Mouse (Mus musculus) erythroblast, adult 5-6 weeks (primary cell): ENCODE results near the gene Farsb. TPM values are rescaled to one million over a fixed set of nuclear protein-coding genes. Genes with fewer than 3 reads are reported as not detected.

ENCODE experiments used
- ATAC-seq: replicated peaks from 2 replicates; pipeline ENCODE4 v1.8.0; 2016; ENCODE audit warnings: moderate number of reproducible peaks, mild to moderate bottlenecking, moderate TSS enrichment, inconsistent platforms; ENCODE audit not compliant: poor library complexity, low FRiP score, severe bottlenecking
- total RNA-seq, 2 experiments: library from RNA; stranded (forward) in 1 of 2; stranded (reverse) in 1 of 2; fragments of 150-400 nt in 1 of 2; fragments of 200-764, 138-1000 nt in 1 of 2; gene quantifications; 2 replicates each; pipeline versions ENCODE4 v1.2.3 to v1.2.4; 2015 to 2017; ENCODE audit warnings: low replicate concordance in 2 of 2

Gene Farsb
- total RNA-seq, 2 experiments from 2014 or later: 14.1 to 28.8 TPM

GRCm38 (mm10) chr1:78371569-78372236 is 117.0 kb downstream of the Farsb start:
- no peak for ATAC-seq

- no peak for ATAC-seq
These were observed 118.6 kb downstream of the Farsb start for GRCm38 (mm10) chr1:78370121-78370520.

Other genes with a start within 250 kb of the Farsb start
- gene Sgpp2, start 178.6 kb downstream of the Farsb start, total RNA-seq (2015; ENCODE audit: low replicate concordance): not detected in 2 replicates
- gene Sgpp2, start 178.6 kb downstream of the Farsb start, total RNA-seq (2017; ENCODE audit: low replicate concordance): not detected in 2 replicates
- gene Mogat1, start 22.1 kb upstream of the Farsb start, total RNA-seq (2015; ENCODE audit: low replicate concordance): not detected in 2 replicates
- gene Mogat1, start 22.1 kb upstream of the Farsb start, total RNA-seq (2017; ENCODE audit: low replicate concordance): not detected in 2 replicates
- not detected in 2 replicates for gene BC035947, start 23.3 kb upstream of the Farsb start, total RNA-seq (2015; ENCODE audit: low replicate concordance)
- gene BC035947, start 23.3 kb upstream of the Farsb start, total RNA-seq (2017; ENCODE audit: low replicate concordance): not detected in 2 replicates
- gene Acsl3, start 168.9 kb upstream of the Farsb start, total RNA-seq (2015; ENCODE audit: low replicate concordance): 4.0 and 11.0 TPM in 2 replicates
- 2.9 and 14.2 TPM in 2 replicates for gene Acsl3, start 168.9 kb upstream of the Farsb start, total RNA-seq (2017; ENCODE audit: low replicate concordance)
- gene Utp14b, start 169.1 kb upstream of the Farsb start, total RNA-seq (2015; ENCODE audit: low replicate concordance): 0.77 and 1.5 TPM in 2 replicates
- 1.1 and 1.5 TPM in 2 replicates for gene Utp14b, start 169.1 kb upstream of the Farsb start, total RNA-seq (2017; ENCODE audit: low replicate concordance)